In genomic region chr11:51650691-51651515, GRCm38 (mm10) we compare ENCODE assay signal across 8 mouse cellular contexts. TPM values are rescaled to one million over a fixed set of nuclear protein-coding genes. Genes with fewer than 3 reads are reported as not detected.
DNase-seq lines count a peak whose midpoint lies in the region; ATAC-seq and TF ChIP-seq lines count a peak whose summit lies in the region.

N4bp3 (minus strand) TSS chr11:51650842.
D930048N14Rik (plus strand) TSS chr11:51650954.

- peak; percentile 46; the same call in 1 of the 2 replicates for ATAC-seq in limb, embryonic 11.5 days (ENCODE audit: insufficient number of reproducible peaks, low FRiP score, low TSS enrichment, low read depth)
- peak; percentile 66 for ATAC-seq in midbrain, embryonic 11.5 days (ENCODE audit: low FRiP score)
- peak; percentile 87 for ATAC-seq in stomach, postnatal 0 days (ENCODE audit: low FRiP score, low TSS enrichment)

- no peak for TF ChIP-seq EP300 in stomach, postnatal 0 days (optimal IDR thresholded peaks at IDR 0.05)

- H3K4me1 ChIP-seq in E14TG2a.4 (replicated peaks; ENCODE audit: low read depth, low read length): peaks cover 82% of the 10 kb centered on the region
- peaks cover 54% of the 10 kb centered on the region for H3K4me1 ChIP-seq in forebrain, embryonic 10.5 days
- H3K4me1 ChIP-seq in limb, embryonic 11.5 days (ENCODE audit: control insufficient read depth, insufficient read depth, low read length): peaks cover 38% of the 10 kb centered on the region
- H3K4me1 ChIP-seq in midbrain, embryonic 11.5 days (ENCODE audit: control insufficient read depth, insufficient read depth, low read length): peaks cover 34% of the 10 kb centered on the region
- H3K4me1 ChIP-seq in stomach, postnatal 0 days (replicated peaks; ENCODE audit: control insufficient read depth, insufficient read depth): peaks cover 3% of the 10 kb centered on the region; the same call in 1 of the 2 replicates

- peak within 1 kb of the TSS; percentile 96 for H3K4me2 ChIP-seq in limb, embryonic 11.5 days (ENCODE audit: low read depth, severe bottlenecking)
- peak within 1 kb of the TSS; percentile 94 for H3K4me2 ChIP-seq in midbrain, embryonic 11.5 days
- H3K4me2 ChIP-seq in stomach, postnatal 0 days (replicated peaks; ENCODE audit: low read depth): peak within 1 kb of the TSS; percentile 97

- H3K9ac ChIP-seq in limb, embryonic 11.5 days (ENCODE audit: low read length): peak within 1 kb of the TSS; percentile 79
- H3K9ac ChIP-seq in midbrain, embryonic 11.5 days (ENCODE audit: low read length): peak within 1 kb of the TSS; percentile 74
- peak within 1 kb of the TSS; percentile 76 for H3K9ac ChIP-seq in stomach, postnatal 0 days (ENCODE audit: low read length)

- H3K9me3 ChIP-seq in E14TG2a.4 (ENCODE audit: low read length): no peaks in the 10 kb centered on the region
- H3K9me3 ChIP-seq in forebrain, embryonic 10.5 days: no peaks in the 10 kb centered on the region
- H3K9me3 ChIP-seq in limb, embryonic 11.5 days (ENCODE audit: control insufficient read depth, low read length): no peaks in the 10 kb centered on the region
- no peaks in the 10 kb centered on the region for H3K9me3 ChIP-seq in midbrain, embryonic 11.5 days (ENCODE audit: control insufficient read depth, low read length)
- H3K9me3 ChIP-seq in stomach, postnatal 0 days (ENCODE audit: control insufficient read depth, low read length): no peaks in the 10 kb centered on the region

- no peak for TF ChIP-seq CTCF in E14TG2a.4 (conservative IDR thresholded peaks at IDR 0.05; ENCODE audit: low read length)
- no peak for TF ChIP-seq CTCF in stomach, postnatal 0 days (IDR thresholded peaks at IDR 0.05; ENCODE audit: low read depth)

- peak within 1 kb of the TSS; percentile 87 for H3K27ac ChIP-seq in forebrain, embryonic 10.5 days
- H3K27ac ChIP-seq in limb, embryonic 11.5 days (replicated peaks; ENCODE audit: low read depth, low read length): 0 out of 2 replicates have a peak within 1 kb of the TSS, but pooled peaks have one; percentile 21
- no peak within 1 kb of the TSS for H3K27ac ChIP-seq in midbrain, embryonic 11.5 days (ENCODE audit: low read depth, low read length)
- H3K27ac ChIP-seq in stomach, postnatal 0 days (replicated peaks): peak within 1 kb of the TSS; percentile 86

- H3K27me3 ChIP-seq in E14TG2a.4 (ENCODE audit: insufficient read depth, low read length): no peaks in the 10 kb centered on the region
- H3K27me3 ChIP-seq in forebrain, embryonic 10.5 days (ENCODE audit: poor library complexity, severe bottlenecking): peaks cover 32% of the 10 kb centered on the region
- no peaks in the 10 kb centered on the region for H3K27me3 ChIP-seq in limb, embryonic 11.5 days (ENCODE audit: control insufficient read depth, insufficient read depth, low read length)
- H3K27me3 ChIP-seq in midbrain, embryonic 11.5 days (ENCODE audit: control insufficient read depth, insufficient read depth, low read length): peaks cover 10% of the 10 kb centered on the region
- H3K27me3 ChIP-seq in stomach, postnatal 0 days (ENCODE audit: control insufficient read depth, insufficient read depth, low read length): no peaks in the 10 kb centered on the region

- peaks cover 71% of the 10 kb centered on the region for H3K36me3 ChIP-seq in E14TG2a.4 (ENCODE audit: insufficient read depth, low read length)
- H3K36me3 ChIP-seq in forebrain, embryonic 10.5 days (replicated peaks): peaks cover under 1% of the 10 kb centered on the region; the same call in 1 of the 2 replicates
- H3K36me3 ChIP-seq in limb, embryonic 11.5 days (ENCODE audit: control insufficient read depth, insufficient read depth, low read length): no peaks in the 10 kb centered on the region
- no peaks in the 10 kb centered on the region for H3K36me3 ChIP-seq in midbrain, embryonic 11.5 days (ENCODE audit: control insufficient read depth, insufficient read depth, low read length)
- no peaks in the 10 kb centered on the region for H3K36me3 ChIP-seq in stomach, postnatal 0 days (ENCODE audit: control insufficient read depth, insufficient read depth, low read length)

- peak within 1 kb of the TSS; percentile 97 for H3K4me3 ChIP-seq in E14TG2a.4 (replicated peaks; ENCODE audit: low read length)
- peak within 1 kb of the TSS; percentile 78 for H3K4me3 ChIP-seq in forebrain, embryonic 10.5 days
- peak within 1 kb of the TSS; percentile 70 for H3K4me3 ChIP-seq in limb, embryonic 11.5 days (ENCODE audit: low read depth, low read length)
- H3K4me3 ChIP-seq in midbrain, embryonic 11.5 days (ENCODE audit: low read depth, low read length): peak within 1 kb of the TSS; percentile 53
- peak within 1 kb of the TSS; percentile 66 for H3K4me3 ChIP-seq in stomach, postnatal 0 days (ENCODE audit: low read depth, low read length)

- DNase-seq in adrenal gland, postnatal 10 days: peak; percentile 90
- DNase-seq in forebrain, embryonic 10.5 days (ENCODE audit: extremely low spot score, low spot score): peak; percentile 71
- DNase-seq in heart, postnatal 25 days (ENCODE audit: low spot score): peak; percentile 68
- DNase-seq in limb, embryonic 11.5 days (ENCODE audit: low spot score): peak; percentile 82
- peak; percentile 94 for DNase-seq in midbrain, embryonic 11.5 days (ENCODE audit: low spot score, missing footprints)
- DNase-seq in stomach, postnatal 0 days (ENCODE audit: low spot score): peak; percentile 89
- DNase-seq in left cerebral cortex, postnatal 25 days (ENCODE audit: low spot score in 2 of 2): no peak

- under 1% methylated on average over 70 of the region's 70 CpGs for WGBS in forebrain, embryonic 10.5 days
- 1% methylated on average over 58 of the region's 70 CpGs for WGBS in limb, embryonic 11.5 days
- WGBS in midbrain, embryonic 11.5 days: 1% methylated on average over 54 of the region's 70 CpGs
- WGBS in stomach, postnatal 0 days: 2% methylated on average over 64 of the region's 70 CpGs

- intact Hi-C loops in heart, postnatal 25 days (cut with DNase I): loop anchor here (2.0 kb wide), 2 partner anchors 14 to 32 kb away; partner anchors contain the start of gene Nhp2
- intact Hi-C loops in left cerebral cortex, postnatal 25 days (cut with DNase I): loop anchor here (1.0 kb wide), 1 partner anchor 33 kb away; no protein-coding TSS in a partner anchor

RNA-seq across cellular contexts. Expression of gene N4bp3, which starts in this region (rescaled TPM):
- 10 to 100 TPM; 16.2 to 26.3 TPM for total RNA-seq in adrenal gland, postnatal 10 days (2021)
- polyA plus RNA-seq in forebrain, embryonic 10.5 days (2016; fragmentation: Nextera tagmentation; extraction: Ambion mirVana): 19.4 and 21.1 TPM in 2 replicates
- 10 to 100 TPM; 11.6 to 16.1 TPM for total RNA-seq in heart, postnatal 25 days (2021)
- polyA plus RNA-seq in limb, embryonic 11.5 days (2014; fragmentation: Nextera tagmentation; extraction: Ambion mirVana): 14.3 and 18.2 TPM in 2 replicates
- 6.3 and 9.2 TPM in 2 replicates for polyA plus RNA-seq in midbrain, embryonic 11.5 days (2014; fragmentation: Nextera tagmentation; extraction: Ambion mirVana)
- polyA plus RNA-seq in stomach, postnatal 0 days (2015; fragmentation: Nextera tagmentation; extraction: Ambion mirVana): 16.1 and 16.8 TPM in 2 replicates
- total RNA-seq in left cerebral cortex, postnatal 25 days (2021): 10 to 100 TPM in 1 of 2 experiments, 1 to 10 TPM in 1; 10.0 to 10.8 TPM

RNA-seq across cellular contexts. Expression of gene D930048N14Rik, which starts in this region (rescaled TPM):
- total RNA-seq in adrenal gland, postnatal 10 days (2021): 1 to 10 TPM; 1.1 to 3.5 TPM
- polyA plus RNA-seq in forebrain, embryonic 10.5 days (2016; fragmentation: Nextera tagmentation; extraction: Ambion mirVana): 1.6 and 2.0 TPM in 2 replicates
- total RNA-seq in heart, postnatal 25 days (2021): under 1 TPM; 0.50 to 0.68 TPM
- polyA plus RNA-seq in limb, embryonic 11.5 days (2014; fragmentation: Nextera tagmentation; extraction: Ambion mirVana): 2.4 and 2.5 TPM in 2 replicates
- 0.18 and 0.52 TPM in 2 replicates for polyA plus RNA-seq in midbrain, embryonic 11.5 days (2014; fragmentation: Nextera tagmentation; extraction: Ambion mirVana)
- polyA plus RNA-seq in stomach, postnatal 0 days (2015; fragmentation: Nextera tagmentation; extraction: Ambion mirVana): 2.0 and 2.3 TPM in 2 replicates
- total RNA-seq in left cerebral cortex, postnatal 25 days (2021): 1 to 10 TPM; 1.1 to 1.7 TPM

Comparison
In these comparisons a context has a peak if more than half of its experiments do, and no peak if none do; other contexts are left out.
1. DNase-seq: peak in adrenal gland, postnatal 10 days (single experiment), forebrain, embryonic 10.5 days (single experiment), heart, postnatal 25 days (single experiment), limb, embryonic 11.5 days (single experiment), midbrain, embryonic 11.5 days (single experiment) and stomach, postnatal 0 days (single experiment); none in left cerebral cortex, postnatal 25 days (0 of 2).
2. Peak in every context shown above with its lines, with median percentiles within 50 percentile points of each other: H3K4me3 ChIP-seq, ATAC-seq, H3K4me2 ChIP-seq and H3K9ac ChIP-seq.